Mouse (Mus musculus) ES-Bruce4 (cell line): Measurements from ENCODE around the gene Ttc8.

Source experiments
- CTCF ChIP-seq: IDR thresholded peaks from one replicate; pipeline ENCODE4 v1.8.1; 2011; ENCODE audit warnings: low read depth, low read length
- EP300 ChIP-seq: IDR thresholded peaks from 2 replicates; pipeline ENCODE4 v1.6.1; 2011; ENCODE audit warnings: low read depth, low read length; ENCODE audit not compliant: insufficient read depth
- POLR2A ChIP-seq: IDR thresholded peaks from one replicate; pipeline ENCODE4 v1.8.1; 2011; ENCODE audit warnings: low read length; ENCODE audit not compliant: insufficient read depth

GRCm38 (mm10) chr12:99028665-99029064 is 108.3 kb downstream of the Ttc8 start:
- TF ChIP-seq POLR2A (no peak), CTCF (no peak), EP300 (no peak)
